Mouse (Mus musculus): ENCODE measurements around the gene Terb2. TPM values are rescaled to one million over a fixed set of nuclear protein-coding genes. Genes with fewer than 3 reads are reported as not detected.
"Not testable (repeated sequence)": the region's sequence is repeated elsewhere in the genome, so short reads cannot be mapped to it uniquely, and the experiment has no call there.

Terb2 gene
- polyA plus RNA-seq, 1 experiment from 2014 or later: not detected

DNA sequence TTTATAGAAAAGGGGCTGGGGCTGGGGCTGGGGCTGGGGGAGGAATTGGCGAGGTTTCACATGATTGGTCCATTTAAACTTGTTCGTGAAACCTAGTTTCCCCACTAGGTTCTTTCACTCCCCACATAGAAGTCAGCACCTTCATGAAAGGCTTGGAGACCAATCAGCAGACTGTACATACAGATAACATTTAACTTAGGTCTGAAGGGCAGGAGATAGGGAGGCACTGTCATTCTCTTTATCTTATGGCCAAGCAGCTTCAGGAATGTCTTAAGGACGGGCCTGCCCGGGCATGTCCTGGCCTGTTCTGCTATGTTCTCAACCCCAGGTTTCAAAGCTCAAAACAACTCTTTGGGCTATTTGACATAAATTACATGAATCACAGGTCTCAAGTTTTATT, 31.0 kb downstream of the Terb2 start:
- H3K9me3 ChIP-seq; H3K9ac ChIP-seq (replicated peaks); H3K27me3 ChIP-seq; ATAC-seq; H3K36me3 ChIP-seq; H3K4me3 ChIP-seq (replicated peaks); H3K27ac ChIP-seq; H3K4me1 ChIP-seq (replicated peaks); H3K4me2 ChIP-seq (replicated peaks): not testable (repeated sequence)
- WGBS: 96% methylated on average over 4 of the region's 4 CpGs

DNA sequence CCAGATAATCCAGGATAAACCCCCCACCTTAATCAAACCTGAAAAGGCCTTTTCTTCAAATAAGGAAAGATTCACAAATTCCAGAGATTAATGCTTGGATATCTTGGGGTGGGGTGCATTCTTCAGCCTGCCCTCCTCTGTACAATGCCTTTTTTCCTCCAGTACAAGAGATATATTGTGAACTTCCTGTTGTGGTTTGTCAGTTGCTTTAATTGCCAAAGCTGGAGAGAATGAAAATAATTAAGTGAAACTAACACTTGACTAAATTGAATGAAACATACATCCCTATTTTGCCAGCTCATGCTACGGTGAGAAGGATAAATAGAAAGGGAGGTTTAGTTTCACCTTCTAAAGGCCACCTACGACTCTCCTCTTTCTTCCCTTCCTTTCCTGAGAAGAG, 32.2 kb downstream of the Terb2 start:
- no peak for ATAC-seq
- WGBS: 77% methylated on average over 2 of the region's 2 CpGs

GRCm38 (mm10) chr2:122221378-122221777, 35.3 kb downstream of the Terb2 start:
- Histone ChIP-seq H3K9me3 (no peaks in the 10 kb centered on the region), H3K27ac (no peak overlapping the region), H3K9ac (replicated peaks) (no peak overlapping the region), H3K4me1 (replicated peaks) (no peaks in the 10 kb centered on the region), H3K4me3 (replicated peaks) (no peak overlapping the region), H3K4me2 (replicated peaks) (no peak overlapping the region), H3K36me3 (no peaks in the 10 kb centered on the region), H3K27me3 (no peaks in the 10 kb centered on the region)
- no peak for ATAC-seq
- 90% methylated on average over 4 of the region's 4 CpGs for WGBS

More for the DNA sequence above, 32.2 kb downstream of the Terb2 start:
- Histone ChIP-seq H3K36me3 (no peaks in the 10 kb centered on the region), H3K27ac (no peak overlapping the region), H3K4me3 (replicated peaks) (no peak overlapping the region), H3K9ac (replicated peaks) (no peak overlapping the region), H3K4me2 (replicated peaks) (no peak overlapping the region), H3K9me3 (no peaks in the 10 kb centered on the region), H3K27me3 (no peaks in the 10 kb centered on the region), H3K4me1 (replicated peaks) (no peaks in the 10 kb centered on the region)

GRCm38 (mm10) chr2:122221798-122222197, 35.7 kb downstream of the Terb2 start:
- Histone ChIP-seq H3K9me3 (no peaks in the 10 kb centered on the region), H3K4me1 (replicated peaks) (no peaks in the 10 kb centered on the region), H3K9ac (replicated peaks) (no peak overlapping the region), H3K4me3 (replicated peaks) (no peak overlapping the region), H3K36me3 (no peaks in the 10 kb centered on the region), H3K27me3 (no peaks in the 10 kb centered on the region), H3K4me2 (replicated peaks) (no peak overlapping the region), H3K27ac (no peak overlapping the region)
- ATAC-seq: no peak
- WGBS: 69% methylated on average over 5 of the region's 5 CpGs

DNA sequence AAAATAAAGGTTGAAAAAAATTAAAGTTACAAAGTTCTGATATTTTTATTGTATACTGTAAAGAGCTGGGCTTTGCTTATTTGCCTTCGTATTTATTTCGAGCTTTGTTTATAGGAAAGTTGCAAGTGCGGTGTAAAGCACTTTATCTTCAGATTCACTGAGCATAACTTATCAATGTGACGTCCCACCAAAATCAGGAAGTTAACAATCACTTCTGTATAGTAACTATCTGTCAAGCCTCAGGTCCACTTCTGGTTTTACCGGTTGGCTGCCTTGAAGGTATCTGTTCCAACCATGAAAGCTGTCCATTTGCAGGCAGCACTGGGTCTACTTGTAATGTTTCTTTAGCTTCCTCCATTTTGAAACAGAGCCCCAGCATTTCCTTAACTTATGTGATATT, 36.2 kb downstream of the Terb2 start:
- no peaks in the 10 kb centered on the region for H3K27me3 ChIP-seq
- no peak overlapping the region for H3K4me2 ChIP-seq (replicated peaks)
- ATAC-seq: no peak
- H3K9me3 ChIP-seq: no peaks in the 10 kb centered on the region
- no peak overlapping the region for H3K27ac ChIP-seq
- H3K4me3 ChIP-seq (replicated peaks): no peak overlapping the region
- H3K4me1 ChIP-seq (replicated peaks): no peaks in the 10 kb centered on the region
- H3K36me3 ChIP-seq: no peaks in the 10 kb centered on the region
- no peak overlapping the region for H3K9ac ChIP-seq (replicated peaks)
- 95% methylated on average over 5 of the region's 5 CpGs for WGBS

DNA sequence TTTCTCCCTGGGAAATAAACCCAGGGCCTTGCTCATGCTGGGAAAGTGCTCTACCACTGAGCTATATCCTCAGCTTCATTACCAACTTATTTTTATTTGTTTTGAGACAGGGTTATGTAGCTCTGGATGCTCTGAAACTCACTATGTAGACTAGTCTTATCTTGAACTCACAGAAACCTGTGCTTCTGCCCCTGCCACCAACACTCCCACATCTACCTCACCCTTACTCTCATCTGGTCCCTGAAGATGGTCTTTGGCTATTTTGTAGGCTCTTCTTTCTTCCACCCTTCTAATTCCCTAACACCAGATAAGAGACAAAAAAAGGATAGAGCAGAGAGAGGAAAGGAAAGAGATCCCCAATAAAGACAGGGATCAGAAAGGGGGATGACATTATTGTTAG, 37.6 kb downstream of the Terb2 start:
- Histone ChIP-seq H3K27ac (no peak overlapping the region), H3K4me3 (replicated peaks) (no peak overlapping the region), H3K4me1 (replicated peaks) (no peaks in the 10 kb centered on the region), H3K4me2 (replicated peaks) (no peak overlapping the region), H3K27me3 (no peaks in the 10 kb centered on the region), H3K36me3 (no peaks in the 10 kb centered on the region), H3K9me3 (no peaks in the 10 kb centered on the region), H3K9ac (replicated peaks) (no peak overlapping the region)
- ATAC-seq: no peak

GRCm38 (mm10) chr2:122230395-122230794, 44.3 kb downstream of the Terb2 start:
- no peaks in the 10 kb centered on the region for H3K36me3 ChIP-seq
- no peak for ATAC-seq
- 86% methylated on average over 6 of the region's 6 CpGs for WGBS
- H3K4me3 ChIP-seq (replicated peaks): no peak overlapping the region
- H3K9me3 ChIP-seq: no peaks in the 10 kb centered on the region
- no peak overlapping the region for H3K4me2 ChIP-seq (replicated peaks)
- H3K27ac ChIP-seq: no peak overlapping the region
- no peak overlapping the region for H3K9ac ChIP-seq (replicated peaks)
- H3K4me1 ChIP-seq (replicated peaks): peaks cover 10% of the 10 kb centered on the region; the same call in 1 of the 2 replicates
- H3K27me3 ChIP-seq: no peaks in the 10 kb centered on the region

DNA sequence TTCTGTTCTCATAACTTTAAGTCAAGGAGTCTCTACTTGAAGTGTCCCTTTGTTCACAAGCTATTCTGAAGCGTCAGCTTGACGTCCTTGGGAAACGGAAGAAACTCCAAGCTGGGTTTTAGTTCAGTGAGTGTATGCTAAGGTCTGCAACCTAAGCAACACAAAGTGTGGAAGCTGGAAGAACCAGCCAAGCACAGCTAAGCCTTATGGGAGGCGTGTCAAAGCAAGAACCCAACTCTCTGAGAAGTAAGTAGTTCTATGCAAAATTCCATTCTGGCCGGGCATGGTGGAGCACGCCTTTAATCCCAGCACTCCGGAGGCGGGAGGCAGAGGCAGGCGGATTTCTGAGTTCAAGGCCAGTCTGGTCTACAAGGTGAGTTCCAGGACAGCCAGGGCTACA, 45.5 kb downstream of the Terb2 start:
- 73% methylated on average over 9 of the region's 9 CpGs for WGBS
- Histone ChIP-seq H3K27ac (no peak overlapping the region), H3K4me3 (replicated peaks) (no peak overlapping the region), H3K27me3 (no peaks in the 10 kb centered on the region), H3K4me2 (replicated peaks) (no peak overlapping the region), H3K9me3 (no peaks in the 10 kb centered on the region), H3K4me1 (replicated peaks) (peaks cover 10% of the 10 kb centered on the region; the same call in 1 of the 2 replicates), H3K36me3 (no peaks in the 10 kb centered on the region), H3K9ac (replicated peaks) (no peak overlapping the region)
- ATAC-seq: no peak

GRCm38 (mm10) chr2:122233341-122233740, 47.3 kb downstream of the Terb2 start:
- Histone ChIP-seq H3K9ac (replicated peaks) (no peak overlapping the region), H3K4me2 (replicated peaks) (peak overlapping the region; percentile 74; the same call in 1 of the 2 replicates), H3K27me3 (no peaks in the 10 kb centered on the region), H3K9me3 (no peaks in the 10 kb centered on the region), H3K36me3 (no peaks in the 10 kb centered on the region), H3K4me1 (replicated peaks) (peaks cover 10% of the 10 kb centered on the region; the same call in 1 of the 2 replicates), H3K27ac (no peak overlapping the region), H3K4me3 (replicated peaks) (no peak overlapping the region)
- ATAC-seq: 0 out of 2 replicates have a peak, but pooled peaks have one; percentile 0
- WGBS: 62% methylated on average over 5 of the region's 5 CpGs

- H3K27me3 ChIP-seq: no peaks in the 10 kb centered on the region
- peak overlapping the region; percentile 74 for H3K4me2 ChIP-seq (replicated peaks)
- peak overlapping the region; percentile 55 for H3K4me3 ChIP-seq (replicated peaks)
- H3K27ac ChIP-seq: peak overlapping the region; percentile 52
- peak; percentile 41 for ATAC-seq
- H3K36me3 ChIP-seq: no peaks in the 10 kb centered on the region
- H3K9ac ChIP-seq (replicated peaks): peak overlapping the region; percentile 67
- no peaks in the 10 kb centered on the region for H3K9me3 ChIP-seq
- H3K4me1 ChIP-seq (replicated peaks): peaks cover 10% of the 10 kb centered on the region; the same call in 1 of the 2 replicates
- WGBS: 6% methylated on average over 26 of the region's 26 CpGs
Observed at GRCm38 (mm10) chr2:122233759-122234557, 47.9 kb downstream of the Terb2 start.

GRCm38 (mm10) chr2:122234611-122235288, 48.7 kb downstream of the Terb2 start, which contains the start of gene Sord:
TSS of gene Sord (plus strand) at chr2:122234749.
- H3K27ac ChIP-seq: peak within 1 kb of the TSS; percentile 52
- peak within 1 kb of the TSS; percentile 55 for H3K4me3 ChIP-seq (replicated peaks)
- WGBS: 1% methylated on average over 35 of the region's 35 CpGs
- H3K4me2 ChIP-seq (replicated peaks): peak within 1 kb of the TSS; percentile 74
- H3K36me3 ChIP-seq: no peaks in the 10 kb centered on the region
- H3K4me1 ChIP-seq (replicated peaks): peaks cover 10% of the 10 kb centered on the region; the same call in 1 of the 2 replicates
- peak; percentile 96 for ATAC-seq
- peak within 1 kb of the TSS; percentile 67 for H3K9ac ChIP-seq (replicated peaks)
- H3K27me3 ChIP-seq: no peaks in the 10 kb centered on the region
- H3K9me3 ChIP-seq: no peaks in the 10 kb centered on the region

GRCm38 (mm10) chr2:122235425-122235824, 49.4 kb downstream of the Terb2 start:
- 88% methylated on average over 2 of the region's 2 CpGs for WGBS
- ATAC-seq: no peak
- Histone ChIP-seq H3K9ac (replicated peaks) (no peak overlapping the region), H3K4me1 (replicated peaks) (peaks cover 10% of the 10 kb centered on the region; the same call in 1 of the 2 replicates), H3K4me3 (replicated peaks) (peak overlapping the region; percentile 55), H3K4me2 (replicated peaks) (peak overlapping the region; percentile 74), H3K9me3 (no peaks in the 10 kb centered on the region), H3K36me3 (no peaks in the 10 kb centered on the region), H3K27ac (no peak overlapping the region), H3K27me3 (no peaks in the 10 kb centered on the region)
